Mouse (Mus musculus) hindbrain, embryonic 16.5 days (tissue): Measurements from ENCODE around the gene Tet3. TPM values are rescaled to one million over a fixed set of nuclear protein-coding genes. Genes with fewer than 3 reads are reported as not detected.
A peak's percentile ranks its signal among the peaks of the same experiment; 100 is the strongest.

ENCODE experiments used
- ATAC-seq: fragments of 200-750 bp; cut with Nextera tagmentation; 2 replicates; pipeline ENCODE4 v1.8.0; 2017; ENCODE audit warnings: moderate TSS enrichment, moderate library complexity
- H3K27ac ChIP-seq: fragments of 300-500 bp; sonication (generic); 2 replicates; pipeline ENCODE4 v1.5.1; 2014; ENCODE audit warnings: low read depth, mild to moderate bottlenecking, control low read depth, low read length, moderate library complexity
- H3K27me3 ChIP-seq: fragments of 300-500 bp; sonication (generic); replicated peaks from 2 replicates; pipeline ENCODE4 v1.6.1; 2014; ENCODE audit warnings: low read length; ENCODE audit not compliant: control insufficient read depth, insufficient read depth
- H3K36me3 ChIP-seq: fragments of 300-500 bp; sonication (generic); 2 replicates; pipeline ENCODE4 v1.6.1; 2014; ENCODE audit warnings: mild to moderate bottlenecking, low read length, moderate library complexity, mixed read lengths; ENCODE audit not compliant: control insufficient read depth, insufficient read depth
- H3K4me1 ChIP-seq: fragments of 300-500 bp; sonication (generic); 2 replicates; pipeline ENCODE4 v1.6.1; 2014; ENCODE audit warnings: low read depth, low read length; ENCODE audit not compliant: control insufficient read depth, insufficient read depth
- H3K4me2 ChIP-seq: fragments of 300-500 bp; sonication (generic); 2 replicates; pipeline ENCODE4 v1.6.1; 2014; ENCODE audit warnings: mild to moderate bottlenecking, low read length, control low read depth, moderate library complexity
- H3K4me3 ChIP-seq: fragments of 300-500 bp; sonication (generic); 2 replicates; pipeline ENCODE4 v1.5.1; 2014; ENCODE audit warnings: mild to moderate bottlenecking, low read length, control low read depth, moderate library complexity
- H3K9ac ChIP-seq: fragments of 300-500 bp; sonication (generic); 2 replicates; pipeline ENCODE4 v1.6.1; 2014; ENCODE audit warnings: low read depth, mild to moderate bottlenecking, control low read depth, low read length, moderate library complexity
- H3K9me3 ChIP-seq: fragments of 300-500 bp; sonication (generic); 2 replicates; pipeline ENCODE4 v1.6.1; 2014; ENCODE audit warnings: mild to moderate bottlenecking, low read length, moderate library complexity; ENCODE audit not compliant: control insufficient read depth
- WGBS: fragments of 180-500 bp; shearing (Covaris S2); extraction: QIAGEN DNeasy Blood & Tissue Kit; methylation state at CpG from one replicate; pipeline ENCODE4 v1.1.7; 2014; 5-methylcytosine and 5-hydroxymethylcytosine counted together
- polyA plus RNA-seq: library from polyadenylated mRNA; unstranded; fragments of >200 nt; fragmentation: Nextera tagmentation; extraction: Ambion mirVana; gene quantifications from 2 replicates; pipeline ENCODE4 v1.2.1, GENCODE M21; 2015

Tet3 gene
- polyA plus RNA-seq, 1 experiment from 2014 or later = 51.4 TPM

GRCm38 (mm10) chr6:83354856-83355781 is 103.8 kb downstream of the Tet3 start:
- H3K9ac ChIP-seq = no peak overlapping the region
- H3K9me3 ChIP-seq = no peaks in the 10 kb centered on the region
- ATAC-seq = no peak
- no peak overlapping the region for H3K4me3 ChIP-seq
- WGBS = 90% methylated on average over 9 of the region's 9 CpGs
- H3K27ac ChIP-seq = no peak overlapping the region
- H3K4me1 ChIP-seq = peaks cover 4% of the 10 kb centered on the region
- no peak overlapping the region for H3K4me2 ChIP-seq
- no peaks in the 10 kb centered on the region for H3K27me3 ChIP-seq
- H3K36me3 ChIP-seq = peaks cover 13% of the 10 kb centered on the region

- Histone ChIP-seq H3K27me3 (no peaks in the 10 kb centered on the region), H3K9ac (no peak overlapping the region), H3K4me3 (no peak overlapping the region), H3K36me3 (peaks cover 5% of the 10 kb centered on the region), H3K4me2 (no peak overlapping the region), H3K4me1 (peaks cover 7% of the 10 kb centered on the region), H3K9me3 (no peaks in the 10 kb centered on the region), H3K27ac (no peak overlapping the region)
- no peak for ATAC-seq
- WGBS = 94% methylated on average over 24 of the region's 24 CpGs
Observed at GRCm38 (mm10) chr6:83352666-83353410, 106.0 kb downstream of the Tet3 start.

- Histone ChIP-seq H3K9me3 (no peaks in the 10 kb centered on the region), H3K4me3 (no peak overlapping the region), H3K4me2 (no peak overlapping the region), H3K27me3 (no peaks in the 10 kb centered on the region), H3K27ac (no peak overlapping the region), H3K9ac (0 out of 2 replicates have a peak overlapping the region, but pooled peaks have one; percentile 15), H3K36me3 (peaks cover 5% of the 10 kb centered on the region), H3K4me1 (peaks cover 7% of the 10 kb centered on the region)
- 83% methylated on average over 7 of the region's 7 CpGs for WGBS
- ATAC-seq = no peak
Observed at GRCm38 (mm10) chr6:83351490-83352160, 107.3 kb downstream of the Tet3 start.

GRCm38 (mm10) chr6:83350851-83351405 is 108.0 kb downstream of the Tet3 start:
- 90% methylated on average over 16 of the region's 16 CpGs for WGBS
- Histone ChIP-seq H3K9ac (no peak overlapping the region), H3K4me2 (no peak overlapping the region), H3K36me3 (peaks cover 5% of the 10 kb centered on the region), H3K27ac (no peak overlapping the region), H3K4me3 (no peak overlapping the region), H3K4me1 (peaks cover 7% of the 10 kb centered on the region), H3K9me3 (no peaks in the 10 kb centered on the region), H3K27me3 (no peaks in the 10 kb centered on the region)
- no peak for ATAC-seq

- Histone ChIP-seq H3K27ac (no peak overlapping the region), H3K4me1 (peaks cover 7% of the 10 kb centered on the region), H3K27me3 (no peaks in the 10 kb centered on the region), H3K4me2 (peak overlapping the region; percentile 75), H3K4me3 (peak overlapping the region; percentile 82), H3K9me3 (no peaks in the 10 kb centered on the region), H3K9ac (peak overlapping the region; percentile 96), H3K36me3 (peaks cover 5% of the 10 kb centered on the region)
- 86% methylated on average over 7 of the region's 7 CpGs for WGBS
- ATAC-seq = no peak
Observed at GRCm38 (mm10) chr6:83350172-83350571, 108.7 kb downstream of the Tet3 start.

GRCm38 (mm10) chr6:83349274-83349958 is 109.5 kb downstream of the Tet3 start:
- peak overlapping the region; percentile 96 for H3K9ac ChIP-seq
- H3K4me2 ChIP-seq = peak overlapping the region; percentile 75
- H3K4me1 ChIP-seq = peaks cover 7% of the 10 kb centered on the region
- peak overlapping the region; percentile 82 for H3K4me3 ChIP-seq
- 0% methylated on average over 31 of the region's 53 CpGs for WGBS
- no peaks in the 10 kb centered on the region for H3K9me3 ChIP-seq
- H3K36me3 ChIP-seq = peaks cover 5% of the 10 kb centered on the region
- H3K27me3 ChIP-seq = no peaks in the 10 kb centered on the region
- ATAC-seq = peak; percentile 96
- peak overlapping the region; percentile 73 for H3K27ac ChIP-seq

GRCm38 (mm10) chr6:83348873-83349272 is 110.0 kb downstream of the Tet3 start, which contains the start of gene Bola3:
Gene Bola3, plus strand, starts transcription at chr6:83349147.
- 33% methylated on average over 6 of the region's 6 CpGs for WGBS
- no peaks in the 10 kb centered on the region for H3K9me3 ChIP-seq
- peak within 1 kb of the TSS; percentile 75 for H3K4me2 ChIP-seq
- H3K9ac ChIP-seq = peak within 1 kb of the TSS; percentile 96
- H3K4me3 ChIP-seq = peak within 1 kb of the TSS; percentile 82
- H3K27me3 ChIP-seq = no peaks in the 10 kb centered on the region
- H3K4me1 ChIP-seq = peaks cover 7% of the 10 kb centered on the region
- H3K36me3 ChIP-seq = peaks cover 4% of the 10 kb centered on the region
- H3K27ac ChIP-seq = peak within 1 kb of the TSS; percentile 73
- peak; percentile 23; the same call in 1 of the 2 replicates for ATAC-seq

- WGBS = 92% methylated on average over 3 of the region's 3 CpGs
Observed at GRCm38 (mm10) chr6:83347916-83348315, 111.0 kb downstream of the Tet3 start.

More at GRCm38 (mm10) chr6:83347916-83348315, 111.0 kb downstream of the Tet3 start:
- peaks cover 7% of the 10 kb centered on the region for H3K4me1 ChIP-seq
- H3K9me3 ChIP-seq = no peaks in the 10 kb centered on the region
- no peak overlapping the region for H3K9ac ChIP-seq
- no peak overlapping the region for H3K27ac ChIP-seq
- H3K27me3 ChIP-seq = no peaks in the 10 kb centered on the region
- no peaks in the 10 kb centered on the region; the same call in 1 of the 2 replicates for H3K36me3 ChIP-seq
- no peak for ATAC-seq
- no peak overlapping the region for H3K4me3 ChIP-seq
- H3K4me2 ChIP-seq = no peak overlapping the region
